Mouse (Mus musculus): ENCODE data around the gene Dop1b. TPM values are rescaled to one million over a fixed set of nuclear protein-coding genes. Genes with fewer than 3 reads are reported as not detected.

The Dop1b gene
- polyA plus RNA-seq, 1 experiment = 102 TPM

DNA sequence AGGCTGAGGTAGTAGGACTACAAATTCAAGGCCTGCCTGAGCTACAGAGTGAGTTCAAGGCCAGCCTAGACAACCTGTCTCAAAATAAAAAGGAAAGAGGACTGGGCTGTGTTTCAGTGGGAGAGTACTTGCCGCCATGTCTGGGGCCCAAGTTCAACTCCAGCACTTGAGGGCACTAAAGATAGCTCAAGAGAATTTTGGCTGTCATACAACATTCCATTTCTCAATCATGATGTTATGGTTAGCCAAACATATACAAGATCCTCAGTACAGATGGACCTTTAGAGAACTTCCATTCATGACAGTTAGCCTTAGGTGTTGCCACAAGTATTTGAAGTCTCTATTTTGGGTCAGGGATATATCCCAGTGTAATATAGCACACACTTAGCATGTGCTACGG is 122.4 kb downstream of the Dop1b start:
- TF ChIP-seq POLR2A (IDR thresholded peaks at IDR 0.05; ENCODE audit: borderline replicate concordance, insufficient read depth, low read length) (no peak), CTCF (IDR thresholded peaks at IDR 0.05; ENCODE audit: borderline replicate concordance, insufficient read depth, low read depth, low read length) (no peak)
- Histone ChIP-seq H3K4me3 (replicated peaks; ENCODE audit: insufficient read depth, low read depth, low read length) (no peak overlapping the region), H3K27me3 (ENCODE audit: control insufficient read depth, insufficient read depth, low read length) (no peaks in the 10 kb centered on the region), H3K27ac (ENCODE audit: insufficient read depth, low read length) (no peak overlapping the region), H3K4me1 (ENCODE audit: control insufficient read depth, insufficient read depth, low read length) (no peaks in the 10 kb centered on the region)
- no peak for DNase-seq
- WGBS = 90% methylated on average over 2 of the region's 2 CpGs

DNA sequence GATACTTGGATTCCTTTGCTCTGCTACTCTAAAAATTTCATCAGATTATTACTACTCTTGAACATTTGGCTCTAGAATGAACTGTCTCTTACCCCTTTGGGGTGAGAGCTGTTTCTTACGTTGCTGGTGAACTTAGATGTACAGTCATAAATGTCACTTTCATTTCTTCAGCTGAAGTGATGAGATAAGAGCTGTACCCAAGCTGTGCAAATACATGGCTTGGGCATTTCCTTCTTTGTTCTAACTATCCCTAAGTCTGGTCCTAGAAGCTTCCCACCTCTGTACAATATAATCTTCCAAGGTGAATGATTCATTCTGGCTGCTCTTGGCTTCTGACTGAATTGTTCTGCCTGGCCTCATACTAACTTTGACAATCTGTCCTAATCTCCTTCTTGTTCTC is 127.3 kb downstream of the Dop1b start:
- WGBS = 91% methylated on average over 1 of the region's 1 CpGs
- Histone ChIP-seq H3K27me3 (ENCODE audit: control insufficient read depth, insufficient read depth, low read length) (no peaks in the 10 kb centered on the region), H3K4me3 (replicated peaks; ENCODE audit: insufficient read depth, low read depth, low read length) (no peak overlapping the region), H3K27ac (ENCODE audit: insufficient read depth, low read length) (no peak overlapping the region), H3K4me1 (ENCODE audit: control insufficient read depth, insufficient read depth, low read length) (no peaks in the 10 kb centered on the region)
- TF ChIP-seq CTCF (IDR thresholded peaks at IDR 0.05; ENCODE audit: borderline replicate concordance, insufficient read depth, low read depth, low read length) = no peak
- TF ChIP-seq POLR2A (IDR thresholded peaks at IDR 0.05; ENCODE audit: borderline replicate concordance, insufficient read depth, low read length) = no peak
- DNase-seq = no peak

DNA sequence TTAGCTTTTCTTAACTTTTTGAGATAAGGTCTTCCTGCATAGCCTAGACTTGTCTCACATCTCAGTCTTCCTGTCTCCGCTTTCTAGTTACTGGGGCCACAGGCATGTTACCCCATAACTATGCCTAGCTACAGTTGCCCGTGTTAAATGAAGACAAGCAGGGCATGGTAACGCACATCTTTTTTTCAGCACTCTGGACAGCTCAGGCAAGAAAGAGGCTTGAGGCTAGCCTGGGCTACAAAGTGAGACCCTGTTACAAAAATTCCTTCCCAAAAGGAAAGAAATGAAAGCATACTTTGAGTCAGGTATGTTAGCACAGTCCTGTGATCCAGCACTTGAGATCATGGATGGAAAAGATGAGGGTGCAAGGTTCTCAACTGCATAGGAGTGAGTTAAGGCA is 138.8 kb downstream of the Dop1b start:
- DNase-seq = no peak
- Histone ChIP-seq H3K4me3 (replicated peaks; ENCODE audit: insufficient read depth, low read depth, low read length) (no peak overlapping the region), H3K27ac (ENCODE audit: insufficient read depth, low read length) (no peak overlapping the region), H3K4me1 (ENCODE audit: control insufficient read depth, insufficient read depth, low read length) (no peaks in the 10 kb centered on the region), H3K27me3 (ENCODE audit: control insufficient read depth, insufficient read depth, low read length) (no peaks in the 10 kb centered on the region)
- TF ChIP-seq CTCF (IDR thresholded peaks at IDR 0.05; ENCODE audit: borderline replicate concordance, insufficient read depth, low read depth, low read length) = no peak
- no peak for TF ChIP-seq POLR2A (IDR thresholded peaks at IDR 0.05; ENCODE audit: borderline replicate concordance, insufficient read depth, low read length)
- 99% methylated on average over 3 of the region's 3 CpGs for WGBS

DNA sequence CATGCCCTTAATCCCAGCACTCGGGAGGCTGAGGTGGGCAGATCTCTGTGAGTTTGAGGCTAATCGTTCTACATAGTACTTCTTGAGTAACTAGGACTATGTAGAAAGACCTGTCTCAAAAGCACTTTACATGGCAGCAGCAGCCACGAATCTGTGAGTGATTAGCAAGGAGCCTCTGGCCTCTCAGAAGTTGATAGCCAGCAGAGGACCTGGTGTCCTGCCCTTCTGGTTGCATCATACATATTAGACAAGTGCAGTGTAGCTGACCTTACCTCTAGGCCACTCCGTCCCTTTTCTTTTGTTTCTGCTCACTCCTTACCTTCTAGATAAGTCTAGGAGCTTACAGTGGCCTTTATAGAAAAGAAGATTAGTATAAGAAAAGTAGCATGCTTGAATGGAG is 148.3 kb downstream of the Dop1b start:
- 95% methylated on average over 4 of the region's 4 CpGs for WGBS
- no peaks in the 10 kb centered on the region for H3K27me3 ChIP-seq (ENCODE audit: control insufficient read depth, insufficient read depth, low read length)

More for the DNA sequence above, 148.3 kb downstream of the Dop1b start:
- H3K4me1 ChIP-seq (ENCODE audit: control insufficient read depth, insufficient read depth, low read length) = no peaks in the 10 kb centered on the region
- no peak overlapping the region for H3K4me3 ChIP-seq (replicated peaks; ENCODE audit: insufficient read depth, low read depth, low read length)
- no peak overlapping the region for H3K27ac ChIP-seq (ENCODE audit: insufficient read depth, low read length)
- no peak for TF ChIP-seq POLR2A (IDR thresholded peaks at IDR 0.05; ENCODE audit: borderline replicate concordance, insufficient read depth, low read length)
- no peak for TF ChIP-seq CTCF (IDR thresholded peaks at IDR 0.05; ENCODE audit: borderline replicate concordance, insufficient read depth, low read depth, low read length)
- no peak for DNase-seq

Other genes with a start within 250 kb of the Dop1b start
- 15.7 and 16.3 TPM in 2 replicates for gene Setd4, start 107.8 kb upstream of the Dop1b start, polyA plus RNA-seq (2012; rRNA removed)
- gene Cbr1, start 106.1 kb upstream of the Dop1b start, polyA plus RNA-seq (2012; rRNA removed) = 121 and 129 TPM in 2 replicates
- gene Gm5678, start 83.8 kb upstream of the Dop1b start, polyA plus RNA-seq (2012; rRNA removed) = 0.11 TPM in 1 of 2 replicates, not detected in the other
- 5.3 and 6.2 TPM in 2 replicates for gene Cbr3, start 28.7 kb upstream of the Dop1b start, polyA plus RNA-seq (2012; rRNA removed)
- gene Morc3, start 120.2 kb downstream of the Dop1b start, polyA plus RNA-seq (2012; rRNA removed) = 25.1 and 25.8 TPM in 2 replicates
- gene Chaf1b, start 172.0 kb downstream of the Dop1b start, polyA plus RNA-seq (2012; rRNA removed) = 0.51 and 0.89 TPM in 2 replicates

Measured in cerebellum, adult 2 months (tissue).